Mouse (Mus musculus): Measurements from ENCODE around the gene Lyst. TPM values are rescaled to one million over a fixed set of nuclear protein-coding genes. Genes with fewer than 3 reads are reported as not detected.
"Not testable (repeated sequence)": the region's sequence is repeated elsewhere in the genome, so short reads cannot be mapped to it uniquely, and the experiment has no call there.

The Lyst gene
- polyA plus RNA-seq, 1 experiment = 2.4 TPM

- 84% methylated on average over 7 of the region's 7 CpGs for WGBS
- Histone ChIP-seq H3K27ac (ENCODE audit: insufficient read depth, low read depth, low read length) (no peak overlapping the region), H3K4me1 (ENCODE audit: control insufficient read depth, insufficient read depth, low read length) (no peaks in the 10 kb centered on the region), H3K36me3 (ENCODE audit: control insufficient read depth, insufficient read depth, low read length) (peaks cover 4% of the 10 kb centered on the region), H3K4me3 (ENCODE audit: insufficient read depth, low read depth, low read length) (no peak overlapping the region), H3K27me3 (replicated peaks; ENCODE audit: control insufficient read depth, insufficient read depth, low read length) (no peaks in the 10 kb centered on the region)
- DNase-seq = no peak
- TF ChIP-seq CTCF (conservative IDR thresholded peaks at IDR 0.05; ENCODE audit: insufficient read depth, insufficient read length, low read depth, low read length) (no peak), POLR2A (IDR thresholded peaks at IDR 0.05; ENCODE audit: low read depth, low read length) (no peak)
Observed at GRCm38 (mm10) chr13:13634706-13635105, 44.5 kb downstream of the Lyst start.

GRCm38 (mm10) chr13:13635224-13635623 is 45.0 kb downstream of the Lyst start:
- DNase-seq = no peak
- no peak for TF ChIP-seq CTCF (conservative IDR thresholded peaks at IDR 0.05; ENCODE audit: insufficient read depth, insufficient read length, low read depth, low read length)
- no peak for TF ChIP-seq POLR2A (IDR thresholded peaks at IDR 0.05; ENCODE audit: low read depth, low read length)
- WGBS = 86% methylated on average over 12 of the region's 12 CpGs
- Histone ChIP-seq H3K36me3 (ENCODE audit: control insufficient read depth, insufficient read depth, low read length) (peaks cover 4% of the 10 kb centered on the region), H3K4me3 (ENCODE audit: insufficient read depth, low read depth, low read length) (no peak overlapping the region), H3K27ac (ENCODE audit: insufficient read depth, low read depth, low read length) (no peak overlapping the region), H3K27me3 (replicated peaks; ENCODE audit: control insufficient read depth, insufficient read depth, low read length) (no peaks in the 10 kb centered on the region), H3K4me1 (ENCODE audit: control insufficient read depth, insufficient read depth, low read length) (no peaks in the 10 kb centered on the region)

GRCm38 (mm10) chr13:13637577-13637976 is 47.4 kb downstream of the Lyst start:
- TF ChIP-seq CTCF (conservative IDR thresholded peaks at IDR 0.05; ENCODE audit: insufficient read depth, insufficient read length, low read depth, low read length) (no peak), POLR2A (IDR thresholded peaks at IDR 0.05; ENCODE audit: low read depth, low read length) (no peak)
- no peak for DNase-seq
- Histone ChIP-seq H3K27me3 (replicated peaks; ENCODE audit: control insufficient read depth, insufficient read depth, low read length) (no peaks in the 10 kb centered on the region), H3K4me1 (ENCODE audit: control insufficient read depth, insufficient read depth, low read length) (no peaks in the 10 kb centered on the region), H3K4me3 (ENCODE audit: insufficient read depth, low read depth, low read length) (no peak overlapping the region), H3K27ac (ENCODE audit: insufficient read depth, low read depth, low read length) (no peak overlapping the region), H3K36me3 (ENCODE audit: control insufficient read depth, insufficient read depth, low read length) (peaks cover 4% of the 10 kb centered on the region)
- WGBS = 66% methylated on average over 3 of the region's 3 CpGs

GRCm38 (mm10) chr13:13637981-13638380 is 47.8 kb downstream of the Lyst start:
- DNase-seq = no peak
- peaks cover 4% of the 10 kb centered on the region for H3K36me3 ChIP-seq (ENCODE audit: control insufficient read depth, insufficient read depth, low read length)
- 73% methylated on average over 6 of the region's 6 CpGs for WGBS
- H3K4me1 ChIP-seq (ENCODE audit: control insufficient read depth, insufficient read depth, low read length) = no peaks in the 10 kb centered on the region
- H3K27me3 ChIP-seq (replicated peaks; ENCODE audit: control insufficient read depth, insufficient read depth, low read length) = no peaks in the 10 kb centered on the region
- TF ChIP-seq POLR2A (IDR thresholded peaks at IDR 0.05; ENCODE audit: low read depth, low read length) = no peak
- TF ChIP-seq CTCF (conservative IDR thresholded peaks at IDR 0.05; ENCODE audit: insufficient read depth, insufficient read length, low read depth, low read length) = no peak
- H3K27ac ChIP-seq (ENCODE audit: insufficient read depth, low read depth, low read length) = no peak overlapping the region
- H3K4me3 ChIP-seq (ENCODE audit: insufficient read depth, low read depth, low read length) = no peak overlapping the region

GRCm38 (mm10) chr13:13638725-13639124 is 48.5 kb downstream of the Lyst start:
- no peaks in the 10 kb centered on the region for H3K27me3 ChIP-seq (replicated peaks; ENCODE audit: control insufficient read depth, insufficient read depth, low read length)
- no peak for DNase-seq
- TF ChIP-seq CTCF (conservative IDR thresholded peaks at IDR 0.05; ENCODE audit: insufficient read depth, insufficient read length, low read depth, low read length) (no peak), POLR2A (IDR thresholded peaks at IDR 0.05; ENCODE audit: low read depth, low read length) (no peak)
- no peak overlapping the region for H3K4me3 ChIP-seq (ENCODE audit: insufficient read depth, low read depth, low read length)
- WGBS = 86% methylated on average over 4 of the region's 4 CpGs
- H3K27ac ChIP-seq (ENCODE audit: insufficient read depth, low read depth, low read length) = no peak overlapping the region
- H3K36me3 ChIP-seq (ENCODE audit: control insufficient read depth, insufficient read depth, low read length) = peaks cover 4% of the 10 kb centered on the region; the same call in 1 of the 2 replicates
- no peaks in the 10 kb centered on the region for H3K4me1 ChIP-seq (ENCODE audit: control insufficient read depth, insufficient read depth, low read length)

GRCm38 (mm10) chr13:13647296-13647695 is 57.1 kb downstream of the Lyst start:
- WGBS = 82% methylated on average over 3 of the region's 3 CpGs
- no peak overlapping the region for H3K27ac ChIP-seq (ENCODE audit: insufficient read depth, low read depth, low read length)
- H3K4me1 ChIP-seq (ENCODE audit: control insufficient read depth, insufficient read depth, low read length) = no peaks in the 10 kb centered on the region
- H3K4me3 ChIP-seq (ENCODE audit: insufficient read depth, low read depth, low read length) = no peak overlapping the region
- no peaks in the 10 kb centered on the region for H3K27me3 ChIP-seq (replicated peaks; ENCODE audit: control insufficient read depth, insufficient read depth, low read length)
- no peak for TF ChIP-seq POLR2A (IDR thresholded peaks at IDR 0.05; ENCODE audit: low read depth, low read length)
- no peak for TF ChIP-seq CTCF (conservative IDR thresholded peaks at IDR 0.05; ENCODE audit: insufficient read depth, insufficient read length, low read depth, low read length)
- DNase-seq = no peak
- H3K36me3 ChIP-seq (ENCODE audit: control insufficient read depth, insufficient read depth, low read length) = no peaks in the 10 kb centered on the region; the same call in none of the 2 replicates

- no peak overlapping the region for H3K4me3 ChIP-seq (ENCODE audit: insufficient read depth, low read depth, low read length)
- H3K27ac ChIP-seq (ENCODE audit: insufficient read depth, low read depth, low read length) = no peak overlapping the region
- no peak for DNase-seq
- no peaks in the 10 kb centered on the region for H3K4me1 ChIP-seq (ENCODE audit: control insufficient read depth, insufficient read depth, low read length)
- TF ChIP-seq POLR2A (IDR thresholded peaks at IDR 0.05; ENCODE audit: low read depth, low read length) (no peak), CTCF (conservative IDR thresholded peaks at IDR 0.05; ENCODE audit: insufficient read depth, insufficient read length, low read depth, low read length) (no peak)
- H3K36me3 ChIP-seq (ENCODE audit: control insufficient read depth, insufficient read depth, low read length) = no peaks in the 10 kb centered on the region; the same call in 1 of the 2 replicates
- no peaks in the 10 kb centered on the region for H3K27me3 ChIP-seq (replicated peaks; ENCODE audit: control insufficient read depth, insufficient read depth, low read length)
- WGBS = 96% methylated on average over 3 of the region's 3 CpGs
Observed at GRCm38 (mm10) chr13:13655453-13655852, 65.3 kb downstream of the Lyst start.

- not testable (repeated sequence) for H3K27ac ChIP-seq (ENCODE audit: insufficient read depth, low read depth, low read length); H3K4me1 ChIP-seq (ENCODE audit: control insufficient read depth, insufficient read depth, low read length); DNase-seq; H3K36me3 ChIP-seq (ENCODE audit: control insufficient read depth, insufficient read depth, low read length); H3K4me3 ChIP-seq (ENCODE audit: insufficient read depth, low read depth, low read length); H3K27me3 ChIP-seq (replicated peaks; ENCODE audit: control insufficient read depth, insufficient read depth, low read length)
- WGBS = 70% methylated on average over 2 of the region's 2 CpGs
Observed at GRCm38 (mm10) chr13:13666103-13666502, 75.9 kb downstream of the Lyst start.

Data from kidney, adult 2 months (tissue).